Mouse (Mus musculus) heart, postnatal 4 days (tissue): ENCODE measurements around the gene Trpm7. TPM values are rescaled to one million over a fixed set of nuclear protein-coding genes. Genes with fewer than 3 reads are reported as not detected.
A peak's percentile ranks its signal among the peaks of the same experiment; 100 is the strongest.
"Not testable (repeated sequence)": the region's sequence is repeated elsewhere in the genome, so short reads cannot be mapped to it uniquely, and the experiment has no call there.

Source experiments
- DNase-seq: peaks from one replicate; pipeline ENCODE4 v3.0.0; 2021
- total RNA-seq, 2 experiments: library from RNA; stranded (reverse); gene quantifications; 2 replicates each; pipeline ENCODE4 v1.2.3; 2021

Trpm7 gene
- total RNA-seq, result 10 to 100 TPM; 56.5 to 62.5 TPM

GRCm38 (mm10) chr2:126875871-126876796, at the start of gene Trpm7:
Gene Trpm7 (minus strand): TSS chr2:126876230.
- peak; percentile 94 for DNase-seq

- DNase-seq, result no peak
Measured at GRCm38 (mm10) chr2:126920358-126921060, 44.5 kb upstream of the Trpm7 start.

- no peak for DNase-seq
Measured at GRCm38 (mm10) chr2:126916236-126916635, 40.2 kb upstream of the Trpm7 start.

- DNase-seq, result peak; percentile 11
Measured at GRCm38 (mm10) chr2:126914096-126914495, 38.1 kb upstream of the Trpm7 start.

GRCm38 (mm10) chr2:126904162-126904561, 28.1 kb upstream of the Trpm7 start:
- DNase-seq, result no peak

- peak; percentile 45 for DNase-seq
Measured at GRCm38 (mm10) chr2:126897511-126897910, 21.5 kb upstream of the Trpm7 start.

GRCm38 (mm10) chr2:126896941-126897340, 20.9 kb upstream of the Trpm7 start:
- no peak for DNase-seq

- DNase-seq, result no peak
Measured at GRCm38 (mm10) chr2:126894245-126894644, 18.2 kb upstream of the Trpm7 start.

- DNase-seq, result no peak
Measured at GRCm38 (mm10) chr2:126892316-126892715, 16.3 kb upstream of the Trpm7 start.

- DNase-seq, result no peak
Measured at GRCm38 (mm10) chr2:126891743-126892142, 15.7 kb upstream of the Trpm7 start.

- DNase-seq, result no peak
Measured at GRCm38 (mm10) chr2:126887141-126887540, 11.1 kb upstream of the Trpm7 start.

GRCm38 (mm10) chr2:126885871-126886270, 9.8 kb upstream of the Trpm7 start:
- no peak for DNase-seq

- not testable (repeated sequence) for DNase-seq
Measured at GRCm38 (mm10) chr2:126882711-126883110, 6.7 kb upstream of the Trpm7 start.

- DNase-seq, result no peak
Measured at GRCm38 (mm10) chr2:126877991-126878390, 2.0 kb upstream of the Trpm7 start.

GRCm38 (mm10) chr2:126875516-126875835, 554 bp downstream of the Trpm7 start:
- DNase-seq, result peak; percentile 44

- DNase-seq, result no peak
Measured at GRCm38 (mm10) chr2:126874809-126875515, 1.1 kb downstream of the Trpm7 start.

- no peak for DNase-seq
Measured at GRCm38 (mm10) chr2:126866301-126866700, 9.7 kb downstream of the Trpm7 start.

- no peak for DNase-seq
Measured at GRCm38 (mm10) chr2:126865501-126866199, 10.4 kb downstream of the Trpm7 start.

- no peak for DNase-seq
Measured at GRCm38 (mm10) chr2:126865026-126865425, 11.0 kb downstream of the Trpm7 start.

GRCm38 (mm10) chr2:126844751-126845150, 31.3 kb downstream of the Trpm7 start:
- no peak for DNase-seq

- DNase-seq, result no peak
Measured at GRCm38 (mm10) chr2:126838848-126839247, 37.2 kb downstream of the Trpm7 start.

- no peak for DNase-seq
Measured at GRCm38 (mm10) chr2:126817414-126817813, 58.6 kb downstream of the Trpm7 start.
